Mouse (Mus musculus) intestine, postnatal 0 days (tissue): ENCODE data around the gene Hnrnpf. TPM values are rescaled to one million over a fixed set of nuclear protein-coding genes. Genes with fewer than 3 reads are reported as not detected.

Experiments used
- ATAC-seq: fragments of 200-750 bp; cut with Nextera tagmentation; 2 replicates; pipeline ENCODE4 v1.8.0; 2017; ENCODE audit warnings: mild to moderate bottlenecking, moderate TSS enrichment, moderate library complexity
- H3K27ac ChIP-seq: fragments of 300-500 bp; sonication (generic); 2 replicates; pipeline ENCODE4 v1.5.1; 2014; ENCODE audit warnings: mild to moderate bottlenecking, low read depth, low read length, moderate library complexity
- H3K27me3 ChIP-seq: fragments of 300-500 bp; sonication (generic); replicated peaks from 2 replicates; pipeline ENCODE4 v1.6.1; 2014; ENCODE audit warnings: low read length, mixed read lengths; ENCODE audit not compliant: control insufficient read depth, insufficient read depth
- H3K36me3 ChIP-seq: fragments of 300-500 bp; sonication (generic); 2 replicates; pipeline ENCODE4 v1.6.1; 2014; ENCODE audit warnings: mild to moderate bottlenecking, moderate library complexity; ENCODE audit not compliant: control insufficient read depth, insufficient read depth
- H3K4me1 ChIP-seq: fragments of 300-500 bp; sonication (generic); replicated peaks from 2 replicates; pipeline ENCODE4 v1.6.1; 2014; ENCODE audit warnings: antibody characterized with exemption, low read length, mixed read lengths; ENCODE audit not compliant: control insufficient read depth, insufficient read depth
- H3K4me2 ChIP-seq: fragments of 300-500 bp; sonication (generic); replicated peaks from 2 replicates; pipeline ENCODE4 v1.6.1; 2014; ENCODE audit warnings: low read depth, mild to moderate bottlenecking, moderate library complexity
- H3K4me3 ChIP-seq: fragments of 300-500 bp; sonication (generic); 2 replicates; pipeline ENCODE4 v1.5.1; 2014; ENCODE audit warnings: low read depth, low read length
- H3K9ac ChIP-seq: fragments of 300-500 bp; sonication (generic); 2 replicates; pipeline ENCODE4 v1.6.1; 2014; ENCODE audit warnings: mild to moderate bottlenecking, low read depth, low read length
- H3K9me3 ChIP-seq: fragments of 300-500 bp; sonication (generic); 2 replicates; pipeline ENCODE4 v1.6.1; 2016; ENCODE audit warnings: mixed run types; ENCODE audit not compliant: control insufficient read depth
- CTCF ChIP-seq: sonication (generic); IDR thresholded peaks from 2 replicates; pipeline ENCODE4 v1.5.1; 2016; ENCODE audit warnings: low read depth, mild to moderate bottlenecking, control low read depth, antibody characterized with exemption, moderate library complexity
- WGBS: fragments of 180-500 bp; shearing (Covaris S2); extraction: QIAGEN DNeasy Blood & Tissue Kit; methylation state at CpG from one replicate; pipeline ENCODE4 v1.1.7; 2014; 5-methylcytosine and 5-hydroxymethylcytosine counted together
- polyA plus RNA-seq: library from polyadenylated mRNA; unstranded; fragments of >200 nt; fragmentation: Nextera tagmentation; extraction: Ambion mirVana; gene quantifications from 2 replicates; pipeline ENCODE4 v1.2.1, GENCODE M21; 2015

Gene Hnrnpf
- polyA plus RNA-seq, 1 experiment from 2014 or later, result 340 TPM

- Histone ChIP-seq H3K4me3 (no peak overlapping the region), H3K9me3 (no peaks in the 10 kb centered on the region), H3K27me3 (no peaks in the 10 kb centered on the region), H3K27ac (no peak overlapping the region), H3K36me3 (peaks cover 19% of the 10 kb centered on the region), H3K4me2 (no peak overlapping the region), H3K4me1 (0 out of 2 replicates have a peak, but pooled peaks cover 3% of the 10 kb centered on the region), H3K9ac (peak overlapping the region; percentile 26; the same call in 1 of the 2 replicates)
- WGBS, result 83% methylated on average over 3 of the region's 3 CpGs
- ATAC-seq, result no peak
- no peak for TF ChIP-seq CTCF
Measured at GRCm38 (mm10) chr6:117922041-117922440, 21.9 kb downstream of the Hnrnpf start.

GRCm38 (mm10) chr6:117926871-117927491 lies 26.9 kb downstream of the Hnrnpf start:
- 73% methylated on average over 4 of the region's 4 CpGs for WGBS
- peak; percentile 29; the same call in 1 of the 2 replicates for ATAC-seq
- Histone ChIP-seq H3K4me1 (no peaks in the 10 kb centered on the region), H3K27ac (no peak overlapping the region), H3K9ac (no peak overlapping the region), H3K36me3 (peaks cover 21% of the 10 kb centered on the region), H3K4me3 (no peak overlapping the region), H3K4me2 (no peak overlapping the region), H3K27me3 (no peaks in the 10 kb centered on the region), H3K9me3 (no peaks in the 10 kb centered on the region)
- no peak for TF ChIP-seq CTCF

DNA sequence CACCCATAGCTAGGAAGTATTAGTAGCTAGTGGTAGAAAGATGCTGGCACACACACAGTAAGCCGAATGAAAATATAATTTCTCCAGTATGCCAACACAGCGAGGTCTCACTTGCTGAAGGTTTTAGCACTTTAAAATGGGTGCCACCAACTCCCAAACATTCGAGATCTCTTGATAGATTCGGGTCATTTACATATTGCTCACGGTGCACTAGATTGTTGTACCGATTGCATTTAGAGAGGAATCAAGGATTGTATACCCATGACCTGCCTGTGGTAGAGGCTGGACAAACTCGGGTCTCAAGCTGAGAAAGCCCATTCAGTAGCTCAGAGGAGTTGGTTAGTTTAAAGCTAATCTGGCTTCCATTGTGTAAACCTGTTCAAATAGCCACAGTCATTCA lies 27.8 kb downstream of the Hnrnpf start:
- H3K4me2 ChIP-seq, result no peak overlapping the region
- no peaks in the 10 kb centered on the region for H3K4me1 ChIP-seq
- no peaks in the 10 kb centered on the region for H3K27me3 ChIP-seq
- no peak overlapping the region for H3K27ac ChIP-seq
- no peak overlapping the region for H3K4me3 ChIP-seq
- H3K9me3 ChIP-seq, result no peaks in the 10 kb centered on the region
- TF ChIP-seq CTCF, result no peak
- no peak overlapping the region for H3K9ac ChIP-seq
- WGBS, result 90% methylated on average over 7 of the region's 7 CpGs
- no peak for ATAC-seq
- H3K36me3 ChIP-seq, result peaks cover 19% of the 10 kb centered on the region

- no peak overlapping the region for H3K4me3 ChIP-seq
- no peaks in the 10 kb centered on the region for H3K9me3 ChIP-seq
- ATAC-seq, result no peak
- no peak overlapping the region for H3K27ac ChIP-seq
- H3K4me1 ChIP-seq, result no peaks in the 10 kb centered on the region
- H3K9ac ChIP-seq, result no peak overlapping the region
- peaks cover 19% of the 10 kb centered on the region for H3K36me3 ChIP-seq
- H3K4me2 ChIP-seq, result no peak overlapping the region
- WGBS, result 84% methylated on average over 5 of the region's 5 CpGs
- no peaks in the 10 kb centered on the region for H3K27me3 ChIP-seq
- TF ChIP-seq CTCF, result no peak
Measured at GRCm38 (mm10) chr6:117928746-117929145, 28.6 kb downstream of the Hnrnpf start.

DNA sequence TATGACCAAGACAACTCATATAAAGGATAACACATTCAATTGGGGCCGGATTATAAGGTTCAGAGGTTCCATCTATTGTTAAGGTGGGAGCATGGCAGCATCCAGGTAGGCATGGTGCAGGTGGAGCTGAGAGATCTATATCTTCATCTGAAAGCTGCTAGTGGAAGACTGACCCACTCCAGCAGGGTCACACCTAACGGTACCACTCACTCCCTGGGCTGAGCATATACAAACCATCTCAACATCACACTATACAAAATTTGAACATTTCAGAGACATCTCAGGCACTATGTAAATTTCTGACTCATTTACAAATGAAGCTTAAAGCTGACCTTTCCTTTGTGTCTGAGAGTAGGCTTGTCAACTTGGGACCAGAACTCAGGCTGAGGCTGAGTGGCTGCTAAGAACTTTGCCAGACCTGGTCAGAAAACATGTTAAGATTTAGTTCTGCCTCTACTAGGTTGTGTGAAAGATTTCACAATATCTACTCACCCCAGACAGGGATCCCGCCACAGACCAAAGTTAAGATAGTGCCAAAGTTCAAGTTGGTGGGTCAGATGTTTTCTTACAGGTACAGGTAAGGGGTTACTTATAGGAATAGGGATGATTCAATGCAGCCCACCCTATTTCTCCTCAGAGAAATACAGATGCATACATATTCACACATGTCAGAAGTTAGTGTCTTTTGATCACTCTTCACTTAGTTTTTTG lies 30.0 kb downstream of the Hnrnpf start:
- Histone ChIP-seq H3K36me3 (peaks cover 19% of the 10 kb centered on the region), H3K27ac (no peak overlapping the region), H3K4me1 (no peaks in the 10 kb centered on the region), H3K9ac (no peak overlapping the region), H3K9me3 (no peaks in the 10 kb centered on the region), H3K4me3 (no peak overlapping the region), H3K27me3 (no peaks in the 10 kb centered on the region), H3K4me2 (no peak overlapping the region)
- WGBS, result 81% methylated on average over 3 of the region's 3 CpGs
- no peak for ATAC-seq
- no peak for TF ChIP-seq CTCF

GRCm38 (mm10) chr6:117932325-117933051 lies 32.4 kb downstream of the Hnrnpf start:
- H3K4me2 ChIP-seq, result no peak overlapping the region
- 0 out of 2 replicates have a peak, but pooled peaks cover 8% of the 10 kb centered on the region for H3K36me3 ChIP-seq
- H3K27ac ChIP-seq, result no peak overlapping the region
- H3K4me3 ChIP-seq, result no peak overlapping the region
- no peaks in the 10 kb centered on the region for H3K4me1 ChIP-seq
- peak; percentile 47; the same call in 1 of the 2 replicates for ATAC-seq
- no peaks in the 10 kb centered on the region for H3K27me3 ChIP-seq
- 50% methylated on average over 11 of the region's 11 CpGs for WGBS
- no peaks in the 10 kb centered on the region for H3K9me3 ChIP-seq
- TF ChIP-seq CTCF, result peak; percentile 79
- H3K9ac ChIP-seq, result no peak overlapping the region
